Mouse (Mus musculus): ENCODE measurements around the gene Hoxb8. TPM values are rescaled to one million over a fixed set of nuclear protein-coding genes. Genes with fewer than 3 reads are reported as not detected.

Gene Hoxb8
- polyA plus RNA-seq, 1 experiment from 2014 or later, result not detected

DNA sequence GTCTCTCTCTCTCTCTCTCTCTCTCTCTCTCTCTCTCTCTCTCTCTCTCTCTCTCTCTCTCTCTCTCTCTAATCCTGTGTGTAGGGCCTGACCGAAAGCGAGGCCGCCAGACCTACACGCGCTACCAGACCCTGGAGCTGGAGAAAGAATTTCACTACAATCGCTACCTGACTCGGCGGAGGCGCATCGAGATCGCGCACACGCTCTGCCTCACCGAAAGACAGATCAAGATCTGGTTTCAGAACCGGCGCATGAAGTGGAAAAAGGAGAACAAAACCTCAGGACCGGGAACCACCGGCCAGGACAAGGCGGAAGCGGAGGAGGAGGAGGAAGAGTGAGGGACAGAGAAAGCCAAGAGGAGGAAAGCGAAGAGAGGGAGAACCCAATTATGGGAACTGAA is 7.6 kb downstream of the Hoxb8 start:
- ATAC-seq, result no peak
- Histone ChIP-seq H3K27me3 (ENCODE audit: control insufficient read depth, insufficient read depth, low read depth, low read length) (peaks cover 81% of the 10 kb centered on the region), H3K36me3 (ENCODE audit: control insufficient read depth, insufficient read depth, low read length) (no peaks in the 10 kb centered on the region), H3K4me3 (ENCODE audit: low read depth, low read length) (no peak overlapping the region), H3K4me2 (ENCODE audit: low read length) (no peak overlapping the region), H3K27ac (ENCODE audit: low read length) (no peak overlapping the region), H3K9me3 (replicated peaks; ENCODE audit: control insufficient read depth, low read length, poor library complexity, severe bottlenecking) (no peaks in the 10 kb centered on the region), H3K9ac (ENCODE audit: low read depth, low read length) (no peak overlapping the region), H3K4me1 (ENCODE audit: control insufficient read depth, insufficient read depth, low read length) (peaks cover 1% of the 10 kb centered on the region; the same call in 1 of the 2 replicates)
- WGBS, result 4% methylated on average over 21 of the region's 21 CpGs

DNA sequence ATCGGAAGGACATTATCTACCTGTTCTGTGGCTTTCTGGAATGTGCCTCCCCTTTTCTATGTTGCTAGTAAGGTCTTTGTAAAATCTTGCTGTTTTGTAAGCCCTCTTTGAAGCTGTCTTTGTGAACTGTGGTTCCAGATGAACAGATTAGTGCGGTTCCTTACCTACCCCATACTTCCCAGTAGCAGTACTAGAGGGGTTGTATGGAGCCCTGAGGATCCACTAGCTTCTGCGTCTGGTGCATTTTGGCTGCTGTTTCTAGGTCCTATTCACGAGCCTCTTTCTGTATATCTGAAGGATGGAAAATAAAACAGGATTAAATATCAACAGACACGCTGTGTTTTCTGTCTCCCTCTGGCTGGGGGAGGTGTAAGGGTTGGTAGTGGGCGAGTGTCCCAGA is 8.1 kb downstream of the Hoxb8 start:
- H3K9me3 ChIP-seq (replicated peaks; ENCODE audit: control insufficient read depth, low read length, poor library complexity, severe bottlenecking), result no peaks in the 10 kb centered on the region
- no peak overlapping the region for H3K4me3 ChIP-seq (ENCODE audit: low read depth, low read length)
- no peak overlapping the region for H3K27ac ChIP-seq (ENCODE audit: low read length)
- peaks cover 81% of the 10 kb centered on the region for H3K27me3 ChIP-seq (ENCODE audit: control insufficient read depth, insufficient read depth, low read depth, low read length)
- ATAC-seq, result no peak
- no peak overlapping the region for H3K9ac ChIP-seq (ENCODE audit: low read depth, low read length)
- H3K36me3 ChIP-seq (ENCODE audit: control insufficient read depth, insufficient read depth, low read length), result no peaks in the 10 kb centered on the region
- H3K4me1 ChIP-seq (ENCODE audit: control insufficient read depth, insufficient read depth, low read length), result no peaks in the 10 kb centered on the region
- H3K4me2 ChIP-seq (ENCODE audit: low read length), result no peak overlapping the region
- 8% methylated on average over 6 of the region's 6 CpGs for WGBS

DNA sequence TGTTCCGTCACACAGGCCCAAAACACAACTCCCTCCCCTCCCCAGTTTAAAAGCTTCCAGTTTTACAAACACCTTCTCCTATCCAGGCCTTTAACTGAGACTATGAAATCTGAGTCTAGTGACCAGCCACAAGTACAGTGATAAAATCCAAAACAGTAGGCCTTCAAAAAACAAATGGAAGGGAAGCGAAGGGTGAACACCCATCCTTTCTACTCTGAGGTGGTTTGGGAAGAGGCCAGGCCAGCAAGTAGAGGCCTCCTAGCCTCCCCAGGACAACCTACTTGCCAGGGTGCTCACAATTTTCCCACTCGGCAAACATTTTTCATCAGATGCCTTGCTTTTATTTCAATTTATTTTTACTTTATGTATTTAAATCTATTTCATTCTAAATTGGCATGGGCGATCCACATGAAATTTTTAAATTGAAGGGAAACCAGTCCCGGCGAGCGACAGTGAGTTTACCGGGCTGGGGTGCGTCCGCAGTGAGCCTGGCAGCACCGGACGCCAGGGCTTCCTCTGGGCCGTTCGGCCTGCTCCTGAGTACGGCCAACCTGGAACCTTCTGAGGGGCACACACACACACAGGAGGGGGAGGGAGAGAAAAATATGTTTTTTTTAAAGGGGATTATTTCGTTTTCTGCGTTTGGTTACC is 9.1 kb downstream of the Hoxb8 start:
- 4% methylated on average over 17 of the region's 17 CpGs for WGBS
- no peak overlapping the region for H3K9ac ChIP-seq (ENCODE audit: low read depth, low read length)
- H3K36me3 ChIP-seq (ENCODE audit: control insufficient read depth, insufficient read depth, low read length), result no peaks in the 10 kb centered on the region
- H3K9me3 ChIP-seq (replicated peaks; ENCODE audit: control insufficient read depth, low read length, poor library complexity, severe bottlenecking), result no peaks in the 10 kb centered on the region
- no peaks in the 10 kb centered on the region for H3K4me1 ChIP-seq (ENCODE audit: control insufficient read depth, insufficient read depth, low read length)
- no peak overlapping the region for H3K27ac ChIP-seq (ENCODE audit: low read length)
- H3K4me3 ChIP-seq (ENCODE audit: low read depth, low read length), result no peak overlapping the region
- no peak overlapping the region for H3K4me2 ChIP-seq (ENCODE audit: low read length)
- peaks cover 83% of the 10 kb centered on the region for H3K27me3 ChIP-seq (ENCODE audit: control insufficient read depth, insufficient read depth, low read depth, low read length)
- ATAC-seq, result no peak

DNA sequence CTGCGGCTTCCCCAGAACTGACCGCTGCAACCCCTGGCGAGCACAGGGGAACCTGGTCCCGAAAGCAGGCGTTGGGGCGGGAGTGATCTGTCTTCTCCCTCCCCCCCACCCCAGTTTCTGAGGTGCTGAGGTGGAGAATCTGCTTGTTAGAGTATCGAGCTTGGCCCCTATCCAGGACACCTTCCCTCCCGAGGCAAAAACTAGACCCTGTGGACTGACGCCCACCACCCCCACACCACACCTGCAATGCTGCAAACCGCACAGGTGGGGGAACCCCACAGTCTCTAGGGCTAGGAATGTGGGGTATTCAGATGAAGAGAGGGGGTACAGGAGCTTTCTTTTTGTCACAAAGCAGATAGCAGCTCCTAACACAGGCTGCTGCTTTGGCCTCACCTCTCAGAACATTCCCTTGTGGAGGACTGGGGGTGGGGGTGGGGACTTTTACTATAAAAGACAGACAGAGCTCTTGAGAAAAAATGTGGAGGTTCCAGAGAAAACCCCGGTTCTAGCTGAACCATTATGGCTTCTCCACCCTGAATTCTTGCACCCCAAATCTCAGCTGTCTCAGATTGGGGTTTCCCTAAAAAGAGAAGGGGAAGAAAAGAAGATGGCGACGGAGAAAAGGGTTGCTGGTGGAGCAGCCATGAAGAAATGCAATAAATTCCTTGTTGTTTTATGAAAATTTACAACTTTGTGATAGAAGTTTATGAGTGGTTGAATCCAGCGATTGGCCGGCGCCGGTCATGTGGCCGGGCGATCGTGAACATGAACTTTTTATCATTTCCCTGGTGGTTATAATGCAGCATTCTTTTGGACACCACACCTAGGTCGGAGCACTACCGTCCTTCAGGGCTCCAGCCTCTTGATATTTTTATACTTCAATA is 10.2 kb downstream of the Hoxb8 start, which contains the start of gene Hoxb6:
Gene Hoxb6, plus strand, starts transcription at position 796 of the 884 bp plus-strand sequence.
- no peak for ATAC-seq
- no peak within 1 kb of the TSS for H3K4me3 ChIP-seq (ENCODE audit: low read depth, low read length)
- H3K27me3 ChIP-seq (ENCODE audit: control insufficient read depth, insufficient read depth, low read depth, low read length), result peaks cover 83% of the 10 kb centered on the region

DNA sequence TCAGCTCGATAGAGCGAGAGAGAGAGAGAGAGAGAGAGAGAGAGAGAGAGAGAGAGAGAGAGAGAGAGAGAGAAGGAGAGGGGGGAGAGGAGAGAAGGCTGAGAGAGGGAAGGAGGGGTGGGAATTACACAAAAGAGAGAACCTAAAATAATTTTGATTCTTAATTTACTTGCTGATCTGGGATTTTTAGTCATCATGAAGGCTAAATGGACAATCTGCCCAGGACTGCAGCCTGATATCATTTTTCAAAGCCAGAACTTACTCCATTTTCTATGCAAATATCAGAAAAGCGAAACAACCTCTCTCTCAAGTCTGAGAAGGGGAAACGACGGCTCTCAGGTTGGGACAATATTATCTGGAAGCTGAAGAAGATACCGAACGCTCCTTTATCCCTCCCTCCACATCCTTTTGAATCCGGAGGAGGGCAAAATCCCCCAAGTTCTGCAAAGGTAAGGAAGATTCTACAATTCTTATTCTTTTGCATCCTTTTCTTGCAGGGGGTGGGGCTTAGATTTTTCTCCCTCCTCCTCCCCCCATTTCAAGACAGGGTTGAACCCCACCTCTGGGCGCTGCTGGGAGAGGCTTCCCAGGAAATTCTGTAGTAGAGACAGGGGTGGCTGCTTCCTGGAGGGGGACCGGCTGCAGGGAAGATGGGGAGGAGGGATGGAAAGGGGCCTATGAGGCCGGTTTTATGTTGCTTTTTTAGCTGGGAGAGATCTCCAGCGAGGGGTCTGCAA is 11.0 kb downstream of the Hoxb8 start:
- Histone ChIP-seq H3K4me3 (ENCODE audit: low read depth, low read length) (no peak overlapping the region), H3K9ac (ENCODE audit: low read depth, low read length) (no peak overlapping the region), H3K4me1 (ENCODE audit: control insufficient read depth, insufficient read depth, low read length) (no peaks in the 10 kb centered on the region), H3K4me2 (ENCODE audit: low read length) (no peak overlapping the region), H3K27ac (ENCODE audit: low read length) (no peak overlapping the region), H3K36me3 (ENCODE audit: control insufficient read depth, insufficient read depth, low read length) (no peaks in the 10 kb centered on the region), H3K9me3 (replicated peaks; ENCODE audit: control insufficient read depth, low read length, poor library complexity, severe bottlenecking) (no peaks in the 10 kb centered on the region), H3K27me3 (ENCODE audit: control insufficient read depth, insufficient read depth, low read depth, low read length) (peaks cover 83% of the 10 kb centered on the region)
- WGBS, result 0% methylated on average over 12 of the region's 12 CpGs
- no peak for ATAC-seq

More for the DNA sequence above, 10.2 kb downstream of the Hoxb8 start, which contains the start of gene Hoxb6:
- no peak within 1 kb of the TSS for H3K4me2 ChIP-seq (ENCODE audit: low read length)
- H3K36me3 ChIP-seq (ENCODE audit: control insufficient read depth, insufficient read depth, low read length), result no peaks in the 10 kb centered on the region
- WGBS, result 3% methylated on average over 22 of the region's 22 CpGs
- H3K9ac ChIP-seq (ENCODE audit: low read depth, low read length), result no peak within 1 kb of the TSS
- H3K4me1 ChIP-seq (ENCODE audit: control insufficient read depth, insufficient read depth, low read length), result no peaks in the 10 kb centered on the region
- H3K9me3 ChIP-seq (replicated peaks; ENCODE audit: control insufficient read depth, low read length, poor library complexity, severe bottlenecking), result no peaks in the 10 kb centered on the region
- H3K27ac ChIP-seq (ENCODE audit: low read length), result no peak within 1 kb of the TSS

DNA sequence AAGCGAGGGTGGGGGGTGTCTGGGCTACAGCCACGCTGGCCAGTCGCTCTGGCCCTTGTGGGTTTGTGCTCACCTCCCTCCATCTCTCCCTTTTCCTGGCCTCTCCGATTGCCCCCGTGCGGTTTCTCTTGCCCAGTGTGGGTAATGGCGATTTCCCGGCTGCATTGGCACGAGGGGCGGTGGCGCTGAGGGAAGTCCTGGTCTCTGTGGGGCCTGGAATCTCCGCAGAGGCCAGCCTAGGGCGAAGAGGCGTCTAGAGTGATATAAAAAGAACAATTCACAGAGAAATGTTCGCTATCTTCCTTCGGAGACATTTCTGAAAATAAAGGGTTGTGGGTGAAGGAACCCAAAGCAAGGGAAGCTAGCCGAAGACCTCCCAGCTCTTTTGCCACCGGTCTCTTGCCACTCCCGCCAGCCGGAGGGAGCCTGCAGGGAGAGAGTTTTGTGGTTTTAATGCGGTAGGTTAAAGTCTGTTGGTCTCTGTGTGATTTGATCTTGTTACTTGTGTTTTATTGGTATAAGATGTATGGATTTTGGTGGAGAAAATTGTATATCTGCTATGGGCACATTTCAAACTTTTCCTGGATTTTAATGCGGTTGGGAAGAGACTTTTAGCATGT is 11.7 kb downstream of the Hoxb8 start:
- WGBS, result under 1% methylated on average over 22 of the region's 22 CpGs
- Histone ChIP-seq H3K9ac (ENCODE audit: low read depth, low read length) (no peak overlapping the region), H3K27me3 (ENCODE audit: control insufficient read depth, insufficient read depth, low read depth, low read length) (peaks cover 83% of the 10 kb centered on the region), H3K27ac (ENCODE audit: low read length) (no peak overlapping the region), H3K36me3 (ENCODE audit: control insufficient read depth, insufficient read depth, low read length) (no peaks in the 10 kb centered on the region), H3K4me3 (ENCODE audit: low read depth, low read length) (no peak overlapping the region), H3K4me1 (ENCODE audit: control insufficient read depth, insufficient read depth, low read length) (no peaks in the 10 kb centered on the region), H3K9me3 (replicated peaks; ENCODE audit: control insufficient read depth, low read length, poor library complexity, severe bottlenecking) (no peaks in the 10 kb centered on the region), H3K4me2 (ENCODE audit: low read length) (no peak overlapping the region)
- no peak for ATAC-seq

DNA sequence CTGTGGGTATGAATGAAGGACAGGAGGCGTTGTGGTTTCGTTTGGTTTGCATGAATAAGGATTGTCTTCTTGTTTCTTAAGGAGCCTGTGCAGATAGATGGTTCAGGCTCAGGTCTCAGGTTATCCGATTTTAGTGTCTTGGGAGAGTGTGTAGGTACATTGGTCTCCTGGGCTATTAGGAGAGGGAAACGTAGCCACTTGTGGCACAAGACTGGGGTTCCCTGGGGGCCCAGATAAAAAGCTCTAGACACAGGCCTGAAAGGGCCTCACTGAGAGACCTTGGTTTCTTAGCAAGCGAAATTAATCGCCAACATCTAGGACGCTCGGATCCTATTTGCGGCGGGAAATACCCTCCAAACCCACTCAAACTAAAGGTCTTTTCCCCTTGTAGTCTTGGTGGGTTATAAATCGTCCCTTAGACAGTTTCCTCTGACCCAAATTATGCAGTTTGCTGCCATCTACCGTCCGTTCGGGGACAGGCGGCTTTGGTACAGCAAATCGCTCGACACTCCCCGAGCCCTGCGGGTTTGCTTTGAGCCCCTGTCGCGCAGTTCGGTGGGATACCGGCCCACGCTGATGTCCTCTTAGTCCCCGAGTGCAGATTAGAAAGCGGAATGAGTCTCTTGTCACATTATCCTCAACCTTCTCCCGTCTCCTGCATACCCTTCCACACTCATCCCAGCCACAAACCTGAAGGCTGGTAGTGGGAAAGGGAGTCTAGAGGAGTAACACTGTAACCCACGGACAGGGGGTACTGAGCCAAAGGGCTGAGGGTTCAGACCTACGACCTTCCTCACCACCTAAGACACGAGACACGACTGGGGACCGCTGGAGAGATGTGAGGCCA is 12.8 kb downstream of the Hoxb8 start:
- peaks cover 82% of the 10 kb centered on the region for H3K27me3 ChIP-seq (ENCODE audit: control insufficient read depth, insufficient read depth, low read depth, low read length)
- H3K9me3 ChIP-seq (replicated peaks; ENCODE audit: control insufficient read depth, low read length, poor library complexity, severe bottlenecking), result no peaks in the 10 kb centered on the region
- H3K4me1 ChIP-seq (ENCODE audit: control insufficient read depth, insufficient read depth, low read length), result no peaks in the 10 kb centered on the region
- no peak overlapping the region for H3K4me2 ChIP-seq (ENCODE audit: low read length)
- no peak overlapping the region for H3K4me3 ChIP-seq (ENCODE audit: low read depth, low read length)
- H3K36me3 ChIP-seq (ENCODE audit: control insufficient read depth, insufficient read depth, low read length), result no peaks in the 10 kb centered on the region
- WGBS, result under 1% methylated on average over 32 of the region's 32 CpGs
- no peak for ATAC-seq
- no peak overlapping the region for H3K27ac ChIP-seq (ENCODE audit: low read length)
- H3K9ac ChIP-seq (ENCODE audit: low read depth, low read length), result no peak overlapping the region

Measured in midbrain, embryonic 16.5 days (tissue).